Mouse (Mus musculus) MEL (cell line): ENCODE measurements around the gene Add1. TPM values are rescaled to one million over a fixed set of nuclear protein-coding genes. Genes with fewer than 3 reads are reported as not detected.

Experiments
- DNase-seq: peaks from one replicate; pipeline ENCODE4 v3.0.0; 2011; ENCODE audit warnings: low read depth, low spot score
- H3K27ac ChIP-seq: 2 replicates; pipeline ENCODE4 v1.5.1; 2012; ENCODE audit warnings: low read depth, mild to moderate bottlenecking, control low read depth, low read length, moderate library complexity; ENCODE audit not compliant: control insufficient read depth
- H3K27me3 ChIP-seq, 2 experiments: fragments of 150-350 bp in 1 of 2; sonication (generic) in 1 of 2; 2 replicates each; pipeline ENCODE4 v1.6.1; 2012; ENCODE audit warnings: low read length in 2 of 2, mild to moderate bottlenecking in 2 of 2, improper control_type of control experiment in 1 of 2, moderate library complexity in 1 of 2; ENCODE audit not compliant: insufficient read depth in 2 of 2, control insufficient read depth in 1 of 2
- H3K36me3 ChIP-seq, 2 experiments: 2 replicates each; pipeline ENCODE4 v1.6.1; 2012 to 2014; ENCODE audit warnings: low read length in 2 of 2, improper control_type of control experiment in 1 of 2, inconsistent platforms in 1 of 2, mild to moderate bottlenecking in 1 of 2; ENCODE audit not compliant: insufficient read depth in 2 of 2, control insufficient read depth in 1 of 2
- H3K4me1 ChIP-seq, 2 experiments: fragments of 150-350 bp in 1 of 2; sonication (generic) in 1 of 2; 2 replicates each; pipeline ENCODE4 v1.6.1; 2012; ENCODE audit warnings: low read length in 2 of 2, improper control_type of control experiment in 1 of 2, mild to moderate bottlenecking in 1 of 2; ENCODE audit not compliant: insufficient read depth in 2 of 2, control insufficient read depth in 1 of 2
- H3K4me3 ChIP-seq, 2 experiments: fragments of 150-350 bp in 1 of 2; sonication (generic) in 1 of 2; 2 replicates each; pipeline ENCODE4 v1.5.1; 2012; ENCODE audit warnings: low read depth in 2 of 2, low read length in 2 of 2, mild to moderate bottlenecking in 2 of 2, moderate library complexity in 2 of 2, control low read depth in 1 of 2, improper control_type of control experiment in 1 of 2; ENCODE audit not compliant: control insufficient read depth in 1 of 2, insufficient read depth in 1 of 2
- H3K79me2 ChIP-seq: 2 replicates; pipeline ENCODE4 v1.6.1; 2012; ENCODE audit warnings: mild to moderate bottlenecking, low read length, moderate library complexity; ENCODE audit not compliant: control insufficient read depth, poor library complexity, insufficient read depth
- H3K9ac ChIP-seq: 2 replicates; pipeline ENCODE4 v1.6.1; 2012; ENCODE audit warnings: low read depth, mild to moderate bottlenecking, control low read depth, low read length, moderate library complexity; ENCODE audit not compliant: control insufficient read depth, poor library complexity, severe bottlenecking
- H3K9me3 ChIP-seq: fragments of 150-350 bp; sonication (generic); replicated peaks from 2 replicates; pipeline ENCODE4 v1.6.1; 2012; ENCODE audit warnings: mild to moderate bottlenecking, low read length, improper control_type of control experiment, moderate library complexity; ENCODE audit not compliant: insufficient read depth
- BHLHE40 ChIP-seq: IDR thresholded peaks from 2 replicates; pipeline ENCODE4 v1.6.1; 2012; ENCODE audit warnings: low read depth, mild to moderate bottlenecking, inconsistent platforms, low read length, improper control_type of control experiment, borderline replicate concordance
- CHD1 ChIP-seq: IDR thresholded peaks from 2 replicates; pipeline ENCODE4 v1.6.1; 2012; ENCODE audit warnings: low read depth, mild to moderate bottlenecking, inconsistent platforms, low read length, improper control_type of control experiment
- CTCF ChIP-seq, 3 experiments: IDR thresholded peaks in 2 of 3; conservative IDR thresholded peaks in 1 of 3; 2 replicates each; pipeline ENCODE4 v1.5.1; 2011 to 2012; ENCODE audit warnings: low read length in 3 of 3, low read depth in 2 of 3, mild to moderate bottlenecking in 2 of 3, improper control_type of control experiment in 1 of 3, inconsistent platforms in 1 of 3, mixed read lengths in 1 of 3, moderate library complexity in 1 of 3; ENCODE audit not compliant: control insufficient read depth in 1 of 3, insufficient read depth in 1 of 3, poor library complexity in 1 of 3, severe bottlenecking in 1 of 3
- EP300 ChIP-seq, 2 experiments: IDR thresholded peaks; 2 replicates each; pipeline ENCODE4 v1.6.1; 2011; ENCODE audit warnings: improper control_type of control experiment in 2 of 2, low read length in 2 of 2, low read depth in 1 of 2, mild to moderate bottlenecking in 1 of 2
- GATA1 ChIP-seq: IDR thresholded peaks from 2 replicates; pipeline ENCODE4 v1.6.1; 2011; ENCODE audit warnings: low read depth, low read length, improper control_type of control experiment
- NELFE ChIP-seq: IDR thresholded peaks from 2 replicates; pipeline ENCODE4 v1.6.1; 2011; ENCODE audit warnings: low read depth, low read length, improper control_type of control experiment
- NRF1 ChIP-seq: IDR thresholded peaks from 2 replicates; pipeline ENCODE4 v1.6.1; 2014; ENCODE audit warnings: low read depth, mild to moderate bottlenecking, inconsistent platforms, low read length, improper control_type of control experiment, moderate library complexity; ENCODE audit not compliant: poor library complexity, insufficient read depth, severe bottlenecking
- POLR2A ChIP-seq, 2 experiments: IDR thresholded peaks; 2 replicates each; pipeline ENCODE4 v1.6.1; 2011 to 2012; ENCODE audit warnings: low read length in 2 of 2, mild to moderate bottlenecking in 2 of 2, control low read depth in 1 of 2, improper control_type of control experiment in 1 of 2, low read depth in 1 of 2, moderate library complexity in 1 of 2; ENCODE audit not compliant: control insufficient read depth in 1 of 2, insufficient read depth in 1 of 2, poor library complexity in 1 of 2
- RAD21 ChIP-seq: IDR thresholded peaks from 2 replicates; pipeline ENCODE4 v1.6.1; 2011; ENCODE audit warnings: mild to moderate bottlenecking, low read depth, low read length, improper control_type of control experiment
- SIN3A ChIP-seq: IDR thresholded peaks from 2 replicates; pipeline ENCODE4 v1.6.1; 2012; ENCODE audit warnings: low read length, improper control_type of control experiment, inconsistent platforms
- TAL1 ChIP-seq: IDR thresholded peaks from 2 replicates; pipeline ENCODE4 v1.6.1; 2012; ENCODE audit warnings: mild to moderate bottlenecking, inconsistent platforms, low read length, moderate library complexity, mixed read lengths
- TBP ChIP-seq: IDR thresholded peaks from 2 replicates; pipeline ENCODE4 v1.8.0; 2011; ENCODE audit warnings: low read depth, low read length, improper control_type of control experiment
- UBTF ChIP-seq: IDR thresholded peaks from 2 replicates; pipeline ENCODE4 v1.6.1; 2012; ENCODE audit warnings: low read depth, mild to moderate bottlenecking, inconsistent platforms, low read length, improper control_type of control experiment, moderate library complexity, borderline replicate concordance; ENCODE audit not compliant: insufficient read depth
- USF2 ChIP-seq, 2 experiments: IDR thresholded peaks; 2 replicates each; pipeline ENCODE4 v1.6.1; 2011 to 2012; ENCODE audit warnings: improper control_type of control experiment in 2 of 2, low read length in 2 of 2, borderline replicate concordance in 1 of 2, inconsistent platforms in 1 of 2, low read depth in 1 of 2, mild to moderate bottlenecking in 1 of 2; ENCODE audit not compliant: insufficient read depth in 1 of 2
- ZKSCAN1 ChIP-seq: IDR thresholded peaks from 2 replicates; pipeline ENCODE4 v1.6.1; 2012; ENCODE audit warnings: low read depth, mild to moderate bottlenecking, inconsistent platforms, low read length, improper control_type of control experiment, moderate library complexity
- ZNF384 ChIP-seq: IDR thresholded peaks from 2 replicates; pipeline ENCODE4 v1.6.1; 2012; ENCODE audit warnings: low read depth, mild to moderate bottlenecking, inconsistent platforms, low read length, improper control_type of control experiment
- polyA plus RNA-seq, 2 experiments: library from polyadenylated mRNA; stranded (reverse) in 1 of 2; unstranded in 1 of 2; fragments of >175 nt in 1 of 2; fragments of >200 nt in 1 of 2; gene quantifications; 2 replicates each; pipeline versions ENCODE4 v1.2.1 to v1.2.4; 2012; ENCODE audit warnings: low replicate concordance in 2 of 2, low read depth in 1 of 2; ENCODE audit not compliant: insufficient read length in 2 of 2, insufficient read depth in 1 of 2, missing spikeins in 1 of 2
- total RNA-seq: library from RNA; depleted of rRNA; stranded (reverse); fragments of 300-350 nt; gene quantifications from 2 replicates; pipeline ENCODE4 v1.2.3, GENCODE M21; 2012

Add1 gene
- total and polyA plus RNA-seq, 3 experiments = 79.3 to 127 TPM; not detected in 1

DNA sequence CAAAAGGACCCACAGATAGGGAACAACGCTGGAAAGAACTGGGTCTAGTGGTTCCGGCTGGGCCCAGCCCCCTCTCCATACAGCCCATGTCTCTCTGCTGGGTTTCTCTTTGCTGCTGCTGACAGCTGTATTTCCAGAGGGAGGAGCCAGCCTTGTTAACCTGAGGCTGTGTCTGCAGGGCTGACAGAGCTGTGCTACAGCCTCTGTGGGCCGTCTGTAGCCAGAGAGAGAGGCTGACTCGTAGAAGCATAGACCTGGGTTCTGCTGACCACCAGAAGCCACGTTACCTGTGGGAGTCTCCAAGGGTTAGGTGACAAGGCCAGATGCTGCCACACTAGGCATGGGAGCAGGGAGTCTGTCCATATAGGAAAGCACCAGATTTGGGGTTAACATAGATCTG, 40.4 kb upstream of the Add1 start:
- Histone ChIP-seq H3K27me3 (no peaks in the 10 kb centered on the region), H3K9ac (no peak overlapping the region), H3K9me3 (no peaks in the 10 kb centered on the region), H3K4me3 (no peak overlapping the region), H3K4me1 (no peaks in the 10 kb centered on the region), H3K36me3 (no peaks in the 10 kb centered on the region), H3K79me2 (no peaks in the 10 kb centered on the region), H3K27ac (no peak overlapping the region)
- TF ChIP-seq RAD21 = no peak
- no peak for TF ChIP-seq CTCF (IDR thresholded peaks at IDR 0.05 in 2 of 3, conservative IDR thresholded peaks at IDR 0.05 in 1 of 3; ENCODE audit: control insufficient read depth in 1 of 3, insufficient read depth in 1 of 3, low read depth in 2 of 3, low read length in 3 of 3, poor library complexity in 1 of 3, severe bottlenecking in 1 of 3)
- no peak for DNase-seq

DNA sequence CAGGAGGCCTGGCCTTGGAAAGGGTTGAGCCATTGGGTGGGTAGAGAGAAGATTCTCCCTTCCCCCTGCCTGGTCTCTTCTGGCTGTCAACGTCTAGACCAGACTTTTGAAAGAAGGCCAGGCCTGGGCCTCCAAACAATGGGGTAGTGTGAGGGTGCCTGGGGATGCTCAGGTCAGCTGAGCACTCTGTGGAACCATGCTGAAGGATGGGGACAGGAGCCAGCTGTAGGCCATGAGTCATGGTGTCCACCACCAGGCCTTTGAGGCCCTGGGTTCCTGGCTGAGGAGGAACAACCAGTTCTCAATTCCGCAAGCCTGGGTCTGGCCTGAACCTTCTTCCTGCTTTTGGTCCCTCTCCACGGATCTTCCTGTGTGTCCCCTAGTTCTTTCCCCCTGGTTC, 39.6 kb upstream of the Add1 start:
- no peak overlapping the region for H3K4me3 ChIP-seq
- TF ChIP-seq EP300 (IDR thresholded peaks at IDR 0.05; ENCODE audit: low read depth in 1 of 2, low read length in 2 of 2) (no peak), USF2 (IDR thresholded peaks at IDR 0.05; ENCODE audit: borderline replicate concordance in 1 of 2, insufficient read depth in 1 of 2, low read depth in 1 of 2, low read length in 2 of 2) (no peak), ZNF384 (no peak), TAL1 (no peak), TBP (no peak), ZKSCAN1 (no peak), POLR2A (IDR thresholded peaks at IDR 0.05; ENCODE audit: control insufficient read depth in 1 of 2, insufficient read depth in 1 of 2, low read depth in 1 of 2, low read length in 2 of 2, poor library complexity in 1 of 2) (no peak), CHD1 (no peak), UBTF (no peak), GATA1 (no peak), NELFE (no peak), BHLHE40 (no peak), CTCF (IDR thresholded peaks at IDR 0.05 in 2 of 3, conservative IDR thresholded peaks at IDR 0.05 in 1 of 3; ENCODE audit: control insufficient read depth in 1 of 3, insufficient read depth in 1 of 3, low read depth in 2 of 3, low read length in 3 of 3, poor library complexity in 1 of 3, severe bottlenecking in 1 of 3) (no peak), NRF1 (no peak), SIN3A (no peak)
- TF ChIP-seq, all 39 proteins: peak for 0
- Histone ChIP-seq H3K27me3 (no peaks in the 10 kb centered on the region), H3K9ac (no peak overlapping the region), H3K79me2 (no peaks in the 10 kb centered on the region), H3K36me3 (no peaks in the 10 kb centered on the region), H3K4me1 (no peaks in the 10 kb centered on the region), H3K27ac (no peak overlapping the region), H3K9me3 (no peaks in the 10 kb centered on the region)
- DNase-seq = no peak
